Mouse (Mus musculus) midbrain, embryonic 13.5 days (tissue): ENCODE data around the gene Zfp536. TPM values are rescaled to one million over a fixed set of nuclear protein-coding genes. Genes with fewer than 3 reads are reported as not detected.

Source experiments
- ATAC-seq: fragments of 200-750 bp; cut with Nextera tagmentation; 2 replicates; pipeline ENCODE4 v1.8.0; 2017; ENCODE audit warnings: mild to moderate bottlenecking, moderate TSS enrichment, moderate library complexity
- H3K27ac ChIP-seq: fragments of 300-500 bp; sonication (generic); 2 replicates; pipeline ENCODE4 v1.5.1; 2015; ENCODE audit warnings: inconsistent platforms, mild to moderate bottlenecking, moderate library complexity
- H3K27me3 ChIP-seq: fragments of 300-500 bp; sonication (generic); 2 replicates; pipeline ENCODE4 v1.6.1; 2015; ENCODE audit warnings: mild to moderate bottlenecking, inconsistent platforms
- H3K36me3 ChIP-seq: fragments of 300-500 bp; sonication (generic); 2 replicates; pipeline ENCODE4 v1.6.1; 2015; ENCODE audit warnings: mild to moderate bottlenecking, inconsistent platforms
- H3K4me1 ChIP-seq: fragments of 300-500 bp; sonication (generic); replicated peaks from 2 replicates; pipeline ENCODE4 v1.6.1; 2015; ENCODE audit warnings: inconsistent platforms
- H3K4me2 ChIP-seq: fragments of 300-500 bp; sonication (generic); replicated peaks from 2 replicates; pipeline ENCODE4 v1.6.1; 2015; ENCODE audit warnings: moderate library complexity, mild to moderate bottlenecking, inconsistent platforms
- H3K4me3 ChIP-seq: fragments of 300-500 bp; sonication (generic); replicated peaks from 2 replicates; pipeline ENCODE4 v1.5.1; 2015; ENCODE audit warnings: mild to moderate bottlenecking, inconsistent platforms
- H3K9ac ChIP-seq: fragments of 300-500 bp; sonication (generic); replicated peaks from 2 replicates; pipeline ENCODE4 v1.6.1; 2015; ENCODE audit warnings: mild to moderate bottlenecking, inconsistent platforms
- H3K9me3 ChIP-seq: fragments of 300-500 bp; sonication (generic); 2 replicates; pipeline ENCODE4 v1.6.1; 2016; ENCODE audit warnings: mild to moderate bottlenecking, inconsistent platforms
- WGBS: fragments of 180-500 bp; shearing (Covaris S2); methylation state at CpG from one replicate; pipeline ENCODE4 v1.1.7; 2015; 5-methylcytosine and 5-hydroxymethylcytosine counted together
- polyA plus RNA-seq: library from polyadenylated mRNA; unstranded; fragments of >200 nt; fragmentation: Nextera tagmentation; extraction: Ambion mirVana; gene quantifications from 2 replicates; pipeline ENCODE4 v1.2.1, GENCODE M21; 2015

The Zfp536 gene
- polyA plus RNA-seq, 1 experiment from 2014 or later: 43.4 TPM

DNA sequence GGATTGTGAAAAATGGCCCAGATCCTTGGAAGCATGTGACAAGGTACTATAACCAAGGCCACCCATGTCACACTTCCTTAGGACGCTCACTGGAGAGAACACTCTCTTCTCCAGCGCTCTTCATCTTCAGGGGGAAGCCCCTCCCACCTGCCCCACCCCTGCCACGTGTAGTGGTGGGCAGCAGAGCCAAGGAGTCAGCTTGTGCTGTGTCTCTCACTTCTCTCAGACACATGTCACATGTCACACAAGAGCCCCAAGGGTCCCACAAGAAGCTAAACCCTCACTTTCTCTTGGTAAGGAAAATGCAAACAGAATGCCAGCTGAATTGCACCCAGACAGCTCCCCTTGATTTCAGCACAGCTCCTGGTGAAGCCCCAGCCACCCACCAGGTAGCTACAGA is 213.6 kb downstream of the Zfp536 start:
- 55% methylated on average over 3 of the region's 3 CpGs for WGBS
- Histone ChIP-seq H3K4me2 (no peak overlapping the region), H3K27me3 (peaks cover 3% of the 10 kb centered on the region; the same call in 1 of the 2 replicates), H3K27ac (no peak overlapping the region), H3K9me3 (no peaks in the 10 kb centered on the region), H3K9ac (no peak overlapping the region), H3K36me3 (no peaks in the 10 kb centered on the region), H3K4me1 (peaks cover 46% of the 10 kb centered on the region), H3K4me3 (no peak overlapping the region)
- no peak for ATAC-seq

DNA sequence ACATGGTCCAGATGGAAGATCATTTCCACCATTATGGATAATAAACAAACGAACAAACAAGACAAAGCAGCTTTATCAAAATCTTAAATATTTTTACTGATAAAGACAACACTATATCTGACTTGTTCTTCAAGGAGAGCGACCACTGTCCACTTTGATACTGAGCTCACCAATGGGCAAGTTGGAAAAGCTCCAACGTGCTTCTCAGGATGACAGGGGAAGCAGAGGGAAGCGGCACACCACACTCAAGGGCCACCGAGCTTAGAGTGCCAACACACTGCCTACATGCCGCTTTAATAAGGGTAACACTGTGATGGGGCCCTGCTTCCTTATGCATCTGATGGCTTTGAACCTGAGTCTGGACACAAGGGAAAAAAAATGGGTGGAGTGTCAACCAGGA is 214.1 kb downstream of the Zfp536 start:
- peaks cover 45% of the 10 kb centered on the region for H3K4me1 ChIP-seq
- H3K9ac ChIP-seq: no peak overlapping the region
- no peak overlapping the region for H3K4me3 ChIP-seq
- H3K9me3 ChIP-seq: no peaks in the 10 kb centered on the region
- 88% methylated on average over 6 of the region's 6 CpGs for WGBS
- H3K27me3 ChIP-seq: peaks cover 3% of the 10 kb centered on the region; the same call in 1 of the 2 replicates
- no peak for ATAC-seq
- no peak overlapping the region for H3K4me2 ChIP-seq
- no peak overlapping the region for H3K27ac ChIP-seq
- no peaks in the 10 kb centered on the region for H3K36me3 ChIP-seq

DNA sequence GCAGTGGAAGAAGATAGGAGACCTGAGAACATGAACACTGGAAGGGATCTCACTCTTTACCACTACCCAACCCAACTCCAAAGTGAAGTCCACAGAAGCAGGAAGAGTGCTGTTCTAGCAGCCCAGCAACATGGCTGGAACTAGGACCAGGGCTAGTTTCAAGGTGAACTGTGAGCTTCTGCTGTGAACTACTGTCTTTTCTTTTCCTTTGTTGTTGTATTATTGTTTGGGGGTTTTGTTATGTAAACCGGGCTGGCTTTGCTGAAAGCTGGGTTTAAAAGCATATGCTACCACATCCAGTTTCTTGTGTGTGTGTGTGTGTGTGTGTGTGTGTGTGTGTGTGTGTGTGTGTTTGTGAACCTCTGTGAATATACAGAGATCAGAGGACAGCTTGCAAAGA is 216.6 kb downstream of the Zfp536 start:
- no peak overlapping the region for H3K4me2 ChIP-seq
- H3K27ac ChIP-seq: no peak overlapping the region
- no peaks in the 10 kb centered on the region for H3K36me3 ChIP-seq
- H3K4me1 ChIP-seq: peaks cover 35% of the 10 kb centered on the region
- H3K9ac ChIP-seq: no peak overlapping the region
- no peak overlapping the region for H3K4me3 ChIP-seq
- no peak for ATAC-seq
- H3K9me3 ChIP-seq: no peaks in the 10 kb centered on the region
- peaks cover 3% of the 10 kb centered on the region; the same call in 1 of the 2 replicates for H3K27me3 ChIP-seq
- WGBS: 76% methylated on average over 1 of the region's 1 CpGs

DNA sequence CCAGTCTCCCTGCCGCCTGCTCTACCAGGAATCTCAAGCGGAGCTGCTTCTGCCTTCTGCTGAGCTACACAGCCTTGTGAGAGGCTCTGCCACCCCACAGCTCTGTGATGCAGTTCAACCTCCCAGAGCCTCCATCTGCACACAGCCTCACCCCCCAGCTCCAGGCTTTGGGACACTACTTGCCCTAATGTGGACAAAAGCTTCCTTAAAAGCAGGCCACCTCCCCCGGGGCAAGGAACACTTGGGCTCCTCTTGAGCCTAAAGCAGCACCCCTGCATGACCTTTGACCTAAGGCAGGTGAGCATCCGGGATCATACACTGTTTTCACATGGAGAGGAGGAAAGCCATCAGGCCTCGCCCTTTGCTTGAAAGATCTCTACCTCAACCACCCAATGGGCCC is 219.0 kb downstream of the Zfp536 start:
- Histone ChIP-seq H3K4me1 (peaks cover 24% of the 10 kb centered on the region), H3K27ac (peak overlapping the region; percentile 35), H3K9me3 (no peaks in the 10 kb centered on the region), H3K36me3 (no peaks in the 10 kb centered on the region), H3K9ac (no peak overlapping the region), H3K27me3 (peaks cover 3% of the 10 kb centered on the region; the same call in 1 of the 2 replicates), H3K4me2 (no peak overlapping the region), H3K4me3 (no peak overlapping the region)
- whole genome bisulfite sequencing: 53% methylated on average over 5 of the region's 5 CpGs
- ATAC-seq: no peak

DNA sequence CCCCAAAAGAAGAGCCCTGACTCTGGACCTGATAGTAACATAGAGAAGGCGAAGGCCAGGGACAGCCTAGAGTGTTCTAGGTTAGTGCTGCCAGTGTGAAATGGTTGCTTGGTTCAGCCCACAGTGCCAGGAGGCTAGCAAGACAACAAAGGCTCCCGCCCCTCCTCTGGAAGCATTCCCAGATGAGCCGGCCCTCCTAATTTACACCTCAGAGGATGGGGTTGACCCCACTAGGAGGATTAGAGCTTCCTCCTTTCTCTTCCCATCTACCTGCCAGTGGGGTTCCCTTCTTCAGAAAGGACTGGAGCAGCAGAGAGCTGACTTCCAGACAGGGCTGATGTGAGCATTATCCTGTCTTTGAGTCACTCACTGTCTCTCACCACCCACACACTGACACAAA is 219.8 kb downstream of the Zfp536 start:
- H3K27ac ChIP-seq: peak overlapping the region; percentile 35; the same call in 1 of the 2 replicates
- no peaks in the 10 kb centered on the region for H3K36me3 ChIP-seq
- WGBS: 27% methylated on average over 3 of the region's 3 CpGs
- H3K27me3 ChIP-seq: peaks cover 3% of the 10 kb centered on the region; the same call in 1 of the 2 replicates
- no peak overlapping the region for H3K4me3 ChIP-seq
- H3K4me1 ChIP-seq: peaks cover 29% of the 10 kb centered on the region
- peak; percentile 40; the same call in 1 of the 2 replicates for ATAC-seq
- no peaks in the 10 kb centered on the region for H3K9me3 ChIP-seq
- H3K4me2 ChIP-seq: no peak overlapping the region
- H3K9ac ChIP-seq: no peak overlapping the region

DNA sequence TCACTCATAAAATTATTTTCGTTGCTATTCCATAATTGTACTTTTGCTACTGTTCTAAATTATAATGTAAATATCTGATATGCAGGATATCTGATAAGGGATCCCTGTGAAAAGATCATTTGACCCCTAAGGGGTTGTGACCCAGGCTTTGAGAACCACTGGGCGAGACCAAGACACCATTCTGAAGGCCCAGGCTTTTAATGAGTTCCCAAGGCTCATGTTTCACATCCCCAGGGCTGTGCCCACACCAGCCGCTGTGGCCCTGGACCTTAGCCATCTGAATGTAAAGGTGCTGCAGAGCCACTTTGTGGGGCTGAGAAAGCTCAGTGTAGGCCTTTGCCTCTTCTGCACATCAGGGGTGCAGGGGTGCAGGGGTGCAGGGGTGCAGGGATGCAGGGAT is 221.1 kb downstream of the Zfp536 start:
- no peak for ATAC-seq
- no peaks in the 10 kb centered on the region for H3K36me3 ChIP-seq
- H3K9me3 ChIP-seq: no peaks in the 10 kb centered on the region
- no peak overlapping the region for H3K4me2 ChIP-seq
- H3K4me3 ChIP-seq: no peak overlapping the region
- no peaks in the 10 kb centered on the region for H3K27me3 ChIP-seq
- WGBS: 65% methylated on average over 3 of the region's 3 CpGs
- H3K27ac ChIP-seq: no peak overlapping the region
- no peak overlapping the region for H3K9ac ChIP-seq
- peaks cover 29% of the 10 kb centered on the region for H3K4me1 ChIP-seq

DNA sequence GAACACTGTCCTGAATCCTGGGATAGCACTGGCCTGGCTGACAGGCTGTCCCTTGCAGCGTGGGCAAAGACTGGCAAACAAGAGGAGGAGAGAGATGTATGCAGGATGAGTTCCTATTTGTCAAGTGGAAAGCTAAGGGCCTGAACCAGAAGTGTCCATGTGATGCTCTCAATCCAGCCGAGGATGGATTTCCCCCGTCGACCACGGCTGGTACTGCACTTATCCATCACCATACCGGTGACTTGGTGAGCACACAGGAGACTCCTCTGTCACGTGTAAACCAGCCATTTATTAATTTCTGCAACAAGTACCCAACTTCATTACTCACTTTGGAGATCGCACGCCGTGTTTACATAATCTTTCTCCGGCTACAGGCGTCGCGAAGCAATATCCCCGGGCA is 224.6 kb downstream of the Zfp536 start:
- Histone ChIP-seq H3K27ac (no peak overlapping the region), H3K4me1 (peaks cover 15% of the 10 kb centered on the region), H3K4me3 (no peak overlapping the region), H3K9me3 (no peaks in the 10 kb centered on the region), H3K27me3 (no peaks in the 10 kb centered on the region), H3K4me2 (no peak overlapping the region), H3K36me3 (no peaks in the 10 kb centered on the region), H3K9ac (no peak overlapping the region)
- peak; percentile 46; the same call in 1 of the 2 replicates for ATAC-seq
- WGBS: 75% methylated on average over 15 of the region's 15 CpGs

DNA sequence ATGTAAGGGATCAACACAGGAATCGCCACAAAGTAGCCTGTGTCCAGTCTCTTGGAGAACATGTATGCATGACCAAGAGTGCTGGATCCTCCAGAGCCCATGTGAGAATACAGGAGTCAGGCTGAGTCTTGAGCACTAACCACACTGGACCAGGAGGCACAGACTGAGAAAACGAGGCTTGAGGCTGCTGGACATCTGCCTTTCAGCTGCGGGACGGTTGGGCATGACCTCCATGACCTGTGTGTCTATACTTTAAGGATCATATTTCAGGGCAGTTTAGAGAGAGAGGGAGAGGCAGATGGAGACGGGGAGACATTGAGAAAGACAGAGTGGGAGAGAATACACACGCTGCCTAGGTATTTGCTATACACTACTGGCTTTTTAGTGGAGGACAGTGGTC is 229.4 kb downstream of the Zfp536 start:
- H3K27ac ChIP-seq: no peak overlapping the region
- no peak overlapping the region for H3K4me2 ChIP-seq
- ATAC-seq: no peak
- H3K4me1 ChIP-seq: 0 out of 2 replicates have a peak, but pooled peaks cover 1% of the 10 kb centered on the region
- no peaks in the 10 kb centered on the region for H3K9me3 ChIP-seq
- H3K27me3 ChIP-seq: no peaks in the 10 kb centered on the region
- no peak overlapping the region for H3K4me3 ChIP-seq
- H3K36me3 ChIP-seq: peaks cover 3% of the 10 kb centered on the region; the same call in 1 of the 2 replicates
- H3K9ac ChIP-seq: no peak overlapping the region
- 38% methylated on average over 6 of the region's 6 CpGs for WGBS

DNA sequence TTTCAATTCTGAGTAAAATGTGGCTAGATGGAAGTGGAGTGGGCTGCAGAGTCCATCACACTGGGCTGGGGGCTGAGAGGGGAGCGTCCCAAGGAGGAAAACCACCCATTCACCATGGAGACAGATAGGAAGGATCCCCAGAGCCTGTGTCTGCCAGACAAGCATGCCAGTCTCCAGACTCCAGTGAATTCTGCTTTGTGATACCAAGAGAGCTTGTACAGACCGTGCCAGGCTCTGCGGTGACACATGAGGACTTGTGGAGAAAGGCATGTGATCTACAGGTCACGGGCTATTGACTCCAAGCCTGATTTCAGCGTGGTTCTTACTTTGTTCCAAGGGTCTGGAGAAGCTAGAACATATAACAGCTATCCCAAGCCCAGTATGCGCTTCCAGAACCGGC is 230.5 kb downstream of the Zfp536 start:
- no peak overlapping the region for H3K27ac ChIP-seq
- H3K4me3 ChIP-seq: no peak overlapping the region
- H3K27me3 ChIP-seq: no peaks in the 10 kb centered on the region
- H3K9ac ChIP-seq: no peak overlapping the region
- no peaks in the 10 kb centered on the region for H3K9me3 ChIP-seq
- WGBS: 93% methylated on average over 7 of the region's 7 CpGs
- no peak for ATAC-seq
- no peaks in the 10 kb centered on the region for H3K4me1 ChIP-seq
- no peak overlapping the region for H3K4me2 ChIP-seq
- H3K36me3 ChIP-seq: peaks cover 3% of the 10 kb centered on the region; the same call in 1 of the 2 replicates

DNA sequence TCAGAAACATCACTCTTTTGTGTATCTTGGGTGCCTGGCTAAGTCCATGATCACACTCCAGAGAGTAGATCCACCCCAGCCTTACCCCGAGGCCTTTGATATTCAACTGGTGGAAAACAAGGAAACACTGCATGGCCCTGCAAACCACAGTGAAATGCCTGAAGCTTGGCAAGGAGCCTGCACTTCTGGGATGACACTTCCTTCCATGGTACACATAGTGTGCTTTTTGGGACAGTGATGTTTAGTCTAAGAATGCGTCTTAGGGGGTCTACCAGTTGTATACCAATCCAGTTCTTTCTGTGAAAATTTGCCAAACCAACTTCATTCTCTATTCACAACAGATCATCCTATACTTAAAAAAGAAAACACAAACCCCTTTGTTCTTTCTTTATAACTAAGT is 242.3 kb downstream of the Zfp536 start:
- no peaks in the 10 kb centered on the region for H3K27me3 ChIP-seq
- no peak overlapping the region for H3K9ac ChIP-seq
- ATAC-seq: no peak
- H3K9me3 ChIP-seq: no peaks in the 10 kb centered on the region
- H3K27ac ChIP-seq: no peak overlapping the region
- peaks cover 17% of the 10 kb centered on the region for H3K4me1 ChIP-seq
- H3K36me3 ChIP-seq: no peaks in the 10 kb centered on the region
- H3K4me3 ChIP-seq: no peak overlapping the region
- no peak overlapping the region for H3K4me2 ChIP-seq
- WGBS: 88% methylated on average over 2 of the region's 2 CpGs

DNA sequence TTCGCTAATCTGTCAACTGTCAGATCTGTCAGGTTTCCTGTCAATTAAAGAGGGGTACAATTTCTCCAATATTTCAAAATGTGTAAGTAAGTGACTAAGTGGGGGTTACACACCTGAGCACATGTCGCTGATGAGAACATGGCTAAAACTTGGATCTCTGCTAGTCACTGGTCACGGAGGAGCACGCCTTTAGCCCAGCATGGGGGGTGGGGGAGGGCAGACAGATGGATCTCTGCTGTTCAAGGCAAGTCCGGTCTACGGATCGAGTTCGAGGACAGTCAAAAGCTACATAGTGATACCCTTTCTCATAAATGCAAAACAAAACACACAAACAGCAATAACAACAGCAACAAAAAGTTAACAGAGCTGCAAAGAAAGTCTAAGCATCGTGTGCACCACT is 245.1 kb downstream of the Zfp536 start:
- no peaks in the 10 kb centered on the region for H3K9me3 ChIP-seq
- no peak overlapping the region for H3K4me3 ChIP-seq
- peaks cover 12% of the 10 kb centered on the region for H3K4me1 ChIP-seq
- ATAC-seq: no peak; the same call in 1 of the 2 replicates
- H3K36me3 ChIP-seq: no peaks in the 10 kb centered on the region
- no peak overlapping the region for H3K27ac ChIP-seq
- H3K4me2 ChIP-seq: no peak overlapping the region
- WGBS: 89% methylated on average over 9 of the region's 9 CpGs
- no peak overlapping the region for H3K9ac ChIP-seq
- H3K27me3 ChIP-seq: no peaks in the 10 kb centered on the region

DNA sequence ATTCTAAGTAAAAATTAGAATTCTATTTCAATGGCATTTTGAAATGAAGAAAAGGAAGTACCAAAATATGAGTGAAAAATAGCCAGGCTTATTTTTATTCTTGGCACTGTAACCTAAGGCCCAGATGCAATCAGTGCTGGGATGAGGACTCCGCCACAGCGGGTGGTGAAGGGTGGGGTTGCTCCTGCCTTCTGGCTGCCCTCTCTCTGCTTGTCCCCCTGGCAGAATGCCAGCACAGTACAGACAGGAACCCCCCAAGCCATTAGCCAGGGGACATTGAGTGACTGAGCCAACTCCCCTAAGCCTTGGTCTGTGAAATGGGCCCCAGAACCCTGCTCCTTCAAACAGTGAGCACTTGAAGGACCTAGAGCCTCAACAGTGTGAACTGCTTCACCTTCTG is 245.6 kb downstream of the Zfp536 start:
- H3K4me2 ChIP-seq: no peak overlapping the region
- H3K27ac ChIP-seq: no peak overlapping the region
- no peaks in the 10 kb centered on the region for H3K36me3 ChIP-seq
- peak; percentile 35; the same call in 1 of the 2 replicates for ATAC-seq
- H3K4me3 ChIP-seq: no peak overlapping the region
- H3K9ac ChIP-seq: no peak overlapping the region
- WGBS: 82% methylated on average over 2 of the region's 2 CpGs
- no peaks in the 10 kb centered on the region for H3K9me3 ChIP-seq
- no peaks in the 10 kb centered on the region for H3K27me3 ChIP-seq
- H3K4me1 ChIP-seq: peaks cover 8% of the 10 kb centered on the region; the same call in 1 of the 2 replicates

DNA sequence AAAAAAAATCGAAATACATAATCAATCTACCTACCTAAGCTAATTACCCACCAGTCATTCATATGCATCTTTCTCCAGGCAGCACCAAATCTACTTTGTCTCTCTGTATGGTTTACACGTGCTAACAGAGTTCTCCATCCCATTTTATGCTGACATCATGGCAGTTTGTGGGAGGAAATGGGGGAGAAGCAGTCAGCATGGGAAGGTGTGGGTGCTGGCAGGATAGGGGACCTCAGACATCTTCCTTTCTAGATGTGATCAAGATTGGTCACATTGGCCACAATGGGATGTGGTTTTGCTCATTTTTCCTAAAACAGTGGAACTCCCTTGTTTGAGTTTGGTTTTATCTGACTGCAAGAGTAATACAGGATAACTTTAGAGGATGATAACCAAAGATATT is 252.0 kb downstream of the Zfp536 start:
- H3K9ac ChIP-seq: no peak overlapping the region
- H3K4me1 ChIP-seq: peaks cover 11% of the 10 kb centered on the region
- no peak overlapping the region for H3K4me2 ChIP-seq
- ATAC-seq: no peak
- WGBS: 84% methylated on average over 2 of the region's 2 CpGs
- H3K27ac ChIP-seq: no peak overlapping the region
- no peaks in the 10 kb centered on the region for H3K36me3 ChIP-seq
- H3K27me3 ChIP-seq: no peaks in the 10 kb centered on the region
- H3K9me3 ChIP-seq: no peaks in the 10 kb centered on the region
- no peak overlapping the region for H3K4me3 ChIP-seq
